Mouse (Mus musculus): Measurements from ENCODE around the gene Slc17a9.

The Slc17a9 gene

DNA sequence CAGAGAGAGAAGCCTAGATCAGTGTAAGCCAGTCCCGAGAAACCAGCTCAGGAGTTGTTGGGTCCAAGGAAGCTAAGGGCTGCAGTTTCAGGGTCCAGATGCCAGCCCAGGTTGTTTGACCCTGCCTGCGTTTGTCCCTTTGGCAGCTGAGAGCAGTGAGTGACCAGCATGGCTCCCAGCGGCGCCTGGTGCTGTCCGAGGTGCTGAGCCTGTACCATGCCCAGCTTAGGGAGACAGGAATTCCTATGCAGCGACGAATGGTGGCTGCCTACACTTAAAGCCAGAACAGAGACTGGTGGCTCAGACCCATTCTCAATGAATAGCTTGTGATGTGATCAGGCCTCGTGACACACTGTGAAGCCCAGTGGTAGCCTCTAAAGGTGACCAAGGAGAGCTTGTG, 30.8 kb downstream of the Slc17a9 start:
- no peak for DNase-seq

DNA sequence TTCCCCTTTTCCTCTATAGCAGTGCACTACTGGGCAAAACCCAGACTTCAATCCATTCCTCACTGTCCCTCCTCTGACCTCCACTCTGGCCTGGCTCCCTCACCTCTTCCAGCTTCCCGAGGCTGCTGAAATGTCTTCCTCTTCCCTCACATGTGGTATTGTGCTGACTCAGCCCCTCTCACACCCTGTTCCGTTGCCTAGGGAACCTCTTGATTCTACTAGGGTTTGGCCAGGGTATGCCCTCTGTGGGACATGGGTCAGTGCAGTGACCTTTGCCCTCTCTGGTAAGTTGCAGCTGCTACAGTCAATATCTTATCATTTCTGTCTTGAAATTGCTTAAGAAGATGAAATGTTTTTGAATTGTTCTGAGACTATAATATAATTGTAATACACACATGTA, 31.7 kb downstream of the Slc17a9 start:
- DNase-seq = no peak

DNA sequence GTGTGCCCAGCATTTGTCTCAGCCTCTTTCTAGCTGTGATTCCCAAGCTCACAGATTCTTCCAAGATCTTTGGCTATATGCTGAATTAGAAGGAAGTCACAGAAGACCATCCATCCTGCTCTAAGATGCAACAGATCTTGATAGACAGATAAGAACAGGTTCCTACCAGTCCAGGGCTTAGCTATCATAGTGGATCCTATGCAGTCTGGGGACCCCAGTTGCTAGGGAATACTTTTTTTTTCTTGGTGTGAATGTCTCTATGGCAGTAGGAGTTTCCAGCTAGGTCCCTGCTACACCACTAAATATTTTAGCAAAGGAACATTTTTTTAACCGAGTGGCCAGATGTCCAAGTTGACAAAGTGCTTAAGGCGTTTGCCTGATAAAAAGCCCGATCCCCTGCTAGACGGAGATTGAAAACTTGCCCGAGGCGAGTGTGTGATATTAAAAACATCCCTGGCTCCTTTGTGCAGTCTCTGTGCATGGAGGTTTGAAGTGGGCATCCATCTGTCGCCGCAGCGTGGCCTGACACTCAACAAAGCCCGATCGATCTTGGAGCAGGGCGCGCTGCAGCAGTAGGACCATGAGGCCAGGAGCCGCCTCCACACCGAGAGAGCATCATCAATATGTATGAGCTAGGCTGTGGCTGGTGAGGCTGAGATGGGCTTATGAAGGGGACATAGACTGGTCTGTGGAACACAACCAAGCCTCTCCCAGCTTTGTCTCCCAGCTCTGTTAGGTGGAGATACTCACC, 33.6 kb downstream of the Slc17a9 start:
- no peak for DNase-seq

DNA sequence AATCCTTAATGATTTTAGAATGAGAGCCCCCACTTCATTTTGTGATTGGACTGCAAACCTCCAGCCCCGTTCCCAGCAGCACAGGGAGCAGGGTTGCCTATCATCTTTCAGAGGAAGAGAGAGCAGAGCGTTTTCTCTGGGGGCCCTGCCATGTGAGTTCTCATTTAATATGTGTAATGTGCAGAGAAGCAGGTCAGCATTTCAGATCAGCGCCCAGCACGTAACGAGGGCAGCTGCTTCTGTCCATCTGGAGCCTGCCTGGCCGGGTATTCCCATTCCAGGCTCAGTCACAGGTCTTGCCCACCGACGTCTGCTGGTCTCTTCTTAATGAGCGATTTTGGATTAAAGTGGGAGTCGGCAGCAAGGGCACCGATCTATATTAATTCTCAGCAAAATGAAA, 39.9 kb downstream of the Slc17a9 start:
- DNase-seq = no peak

GRCm38 (mm10) chr2:180765713-180766112, 40.6 kb downstream of the Slc17a9 start:
- no peak for DNase-seq

DNA sequence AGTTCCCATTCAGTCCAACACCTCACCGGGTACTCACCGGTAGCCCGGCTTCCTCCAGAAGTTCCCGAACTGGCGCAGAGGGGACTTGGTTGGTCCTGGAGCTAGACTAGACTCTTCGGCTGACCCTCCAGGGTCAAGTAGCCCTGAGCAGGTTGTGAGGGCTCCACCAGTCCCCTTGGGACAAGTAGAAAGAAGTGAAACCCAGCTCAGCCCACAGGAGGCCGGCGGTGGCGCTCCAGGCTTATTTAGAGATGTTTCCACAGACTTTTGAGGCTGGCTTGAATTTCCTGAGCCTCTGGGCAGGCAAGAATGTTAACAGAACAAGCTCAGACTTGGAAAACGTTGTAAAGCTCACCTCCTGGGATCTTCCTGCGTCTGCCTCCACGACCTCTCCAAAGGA, 50.2 kb downstream of the Slc17a9 start:
- no peak for DNase-seq

- DNase-seq = no peak
Measured at GRCm38 (mm10) chr2:180775641-180776040, 50.6 kb downstream of the Slc17a9 start.

GRCm38 (mm10) chr2:180776793-180777192, 51.7 kb downstream of the Slc17a9 start, which contains the start of gene Bhlhe23:
Gene Bhlhe23, minus strand, starts transcription at chr2:180776900.
- DNase-seq = no peak

DNA sequence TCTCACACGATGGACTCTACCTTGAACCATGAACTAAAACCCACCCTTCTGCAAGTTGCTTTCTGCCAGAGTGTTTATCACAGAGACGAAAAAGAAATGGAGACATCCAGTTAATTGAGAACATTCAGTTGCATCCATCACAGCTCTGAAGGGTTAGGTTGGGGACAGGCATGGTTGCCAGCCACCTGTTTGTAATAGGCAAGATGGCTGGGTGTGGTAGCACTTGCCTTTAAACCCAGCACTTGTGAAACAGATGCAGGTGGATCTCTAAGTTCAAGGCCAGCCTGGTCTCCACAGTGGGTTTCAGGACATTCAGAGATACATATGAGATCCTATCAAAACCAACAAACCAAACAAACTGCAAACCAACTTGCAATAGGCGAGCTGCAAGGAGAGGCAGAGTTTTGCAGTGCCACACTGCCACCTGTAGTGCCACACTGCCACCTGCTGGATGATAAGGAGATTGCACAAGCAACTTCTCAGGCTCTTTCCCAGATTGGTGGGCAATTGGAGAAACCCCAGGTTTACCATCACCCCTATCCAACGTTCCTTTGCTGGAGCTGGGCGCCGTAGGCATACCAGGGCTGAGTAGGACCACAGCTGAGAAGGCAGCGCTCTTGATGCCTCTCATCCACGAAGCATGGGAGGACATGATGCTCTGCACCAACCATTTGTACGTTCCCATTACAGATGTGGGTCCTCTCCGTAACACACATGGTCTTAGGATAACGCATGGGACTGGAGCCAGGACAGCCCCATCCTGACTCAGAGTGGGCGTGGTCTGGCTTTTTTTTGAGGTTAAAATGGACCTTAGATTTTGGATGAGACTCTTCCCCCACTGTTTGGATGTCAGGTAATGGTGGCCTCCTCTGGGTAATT, 54.4 kb downstream of the Slc17a9 start:
- peak in 1 of 2 experiments; percentile 50 for DNase-seq

DNA sequence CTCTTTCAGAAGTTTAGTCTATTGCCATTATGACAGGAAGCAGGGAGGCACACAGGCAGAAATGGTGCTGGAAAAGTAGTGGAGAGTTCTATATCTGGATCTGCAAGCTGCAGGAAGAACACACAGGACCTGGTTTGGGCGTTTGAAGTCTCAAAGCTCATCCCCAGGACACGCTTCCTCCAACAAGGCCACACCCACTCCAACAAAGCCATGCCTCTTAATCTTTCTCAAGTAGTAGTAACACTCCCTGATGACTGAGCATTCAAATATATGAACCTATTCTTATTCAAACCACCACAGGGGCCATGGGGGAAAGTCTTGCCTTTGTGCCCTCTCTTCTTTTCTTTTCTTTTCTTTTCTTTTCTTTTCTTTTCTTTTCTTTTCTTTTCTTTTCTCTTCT, 55.2 kb downstream of the Slc17a9 start:
- no peak for DNase-seq

DNA sequence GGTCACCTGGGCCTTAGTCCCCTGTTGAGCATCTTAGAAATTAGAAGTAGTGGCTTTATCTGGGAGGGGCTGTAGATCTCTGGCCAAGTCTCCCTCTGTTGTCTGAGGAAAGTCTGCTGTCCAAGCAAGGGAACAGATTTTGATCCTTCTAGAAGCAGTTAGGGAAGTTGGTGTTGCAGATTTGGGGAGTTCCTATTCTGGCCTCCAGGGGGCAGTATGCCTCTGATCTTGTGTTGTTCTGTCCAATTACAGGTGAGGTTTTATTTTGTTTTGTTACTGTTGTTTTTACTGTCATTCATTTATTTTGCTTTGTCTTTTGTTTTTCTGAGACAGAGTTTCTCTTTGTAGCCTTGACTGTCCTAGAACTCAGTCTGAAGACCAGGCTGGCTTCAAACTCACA, 61.7 kb downstream of the Slc17a9 start:
- DNase-seq = peak in 1 of 2 experiments; percentile 40

- no peak for DNase-seq
Measured at GRCm38 (mm10) chr2:180787566-180788232, 62.6 kb downstream of the Slc17a9 start.

DNA sequence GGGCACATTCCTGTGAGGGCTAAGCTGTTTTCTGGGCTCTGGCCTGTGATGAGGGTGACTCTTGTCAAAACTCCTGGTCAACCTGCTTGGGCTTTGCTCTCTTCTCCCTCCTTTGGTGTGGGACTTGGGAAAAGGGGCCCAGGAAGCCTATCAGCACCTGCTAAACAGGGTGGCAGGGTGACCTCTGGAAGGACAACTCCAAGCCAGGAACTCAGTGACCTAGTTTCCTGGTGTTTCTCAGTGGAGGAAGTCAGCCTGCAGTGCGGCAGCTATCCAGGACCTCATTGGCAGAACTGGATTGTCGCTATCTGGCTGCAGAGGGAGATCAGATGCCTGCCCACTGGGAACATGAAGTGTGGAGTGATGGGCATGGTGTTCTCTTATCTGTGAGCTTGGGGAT, 63.3 kb downstream of the Slc17a9 start:
- no peak for DNase-seq

- DNase-seq = no peak
Measured at GRCm38 (mm10) chr2:180788843-180789242, 63.8 kb downstream of the Slc17a9 start.

DNA sequence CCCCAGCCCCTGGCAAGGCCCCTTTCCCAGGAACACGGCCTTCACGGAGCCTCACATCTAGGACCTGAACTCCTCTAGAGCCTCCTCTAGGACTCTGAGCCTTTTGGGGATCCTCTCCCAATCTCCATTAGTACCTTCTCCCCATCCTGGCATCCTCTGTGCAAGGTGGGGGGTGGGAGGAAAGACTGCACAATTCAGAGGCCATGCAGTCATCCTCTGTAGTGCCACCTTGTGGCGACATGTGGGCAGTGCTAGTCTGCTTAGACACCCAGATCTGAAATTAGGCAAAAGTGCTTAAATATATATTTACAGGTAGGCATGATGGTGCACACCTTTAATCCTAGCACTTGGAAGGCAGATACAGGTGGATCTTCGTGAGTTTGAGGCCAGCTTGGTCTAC, 66.6 kb downstream of the Slc17a9 start:
- peak in 1 of 2 experiments; percentile 31 for DNase-seq

Data from spleen, adult 18-20 months (tissue).